Mouse (Mus musculus) left cerebral cortex, adult 8-10 months (tissue): ENCODE results near the gene Mroh3. TPM values are rescaled to one million over a fixed set of nuclear protein-coding genes. Genes with fewer than 3 reads are reported as not detected.

Experiments
- DNase-seq, 2 experiments: peaks; one replicate each; pipeline ENCODE4 v3.0.0; 2022; ENCODE audit warnings: low spot score in 2 of 2
- total RNA-seq, 4 experiments: library from RNA; stranded (reverse); gene quantifications; 2 replicates each; pipeline ENCODE4 v1.2.4; 2022

Mroh3 gene
- total RNA-seq, 4 experiments from 2014 or later = 0.37 to 1.2 (median 0.56) TPM

DNA sequence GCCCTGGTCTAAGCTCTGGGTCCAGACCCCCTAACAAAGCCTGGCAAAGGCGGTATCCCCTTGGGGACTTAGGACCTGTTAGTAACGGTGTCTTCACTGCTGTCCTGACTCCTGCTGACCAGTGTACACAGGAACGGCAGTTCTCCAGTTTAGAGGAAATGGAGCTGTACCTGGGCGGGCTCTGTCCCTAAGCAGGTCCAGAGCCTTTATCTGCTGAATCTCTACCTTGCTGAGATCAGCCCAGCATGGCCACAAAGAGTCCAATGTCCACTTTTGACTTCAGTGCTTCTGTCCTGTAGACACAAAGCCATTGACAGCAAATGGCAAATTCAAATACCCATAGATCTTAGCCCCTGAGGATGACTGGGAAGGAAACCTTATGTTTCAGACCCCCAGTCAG, 55.7 kb downstream of the Mroh3 start:
- DNase-seq = no peak

- DNase-seq = no peak
These were observed 56.3 kb downstream of the Mroh3 start for GRCm38 (mm10) chr1:136156304-136156703.

DNA sequence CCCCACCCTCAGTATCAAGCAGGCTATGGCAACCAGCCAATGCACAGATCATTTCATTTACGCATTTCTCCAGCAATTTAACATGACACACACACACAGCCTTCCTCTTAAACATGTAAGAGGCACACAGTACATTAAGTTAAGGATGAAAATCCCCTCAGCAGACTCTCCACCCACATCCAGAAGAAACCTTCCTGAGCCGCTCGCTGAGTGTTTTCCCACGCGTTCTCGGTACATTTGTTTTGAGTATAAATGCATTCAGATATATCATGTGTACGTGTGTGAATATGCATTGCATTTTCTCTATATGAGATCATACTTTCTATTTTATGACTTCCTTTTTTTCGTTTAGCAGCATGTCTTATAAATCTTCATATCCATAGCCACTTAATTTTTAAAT, 61.3 kb downstream of the Mroh3 start:
- no peak for DNase-seq

DNA sequence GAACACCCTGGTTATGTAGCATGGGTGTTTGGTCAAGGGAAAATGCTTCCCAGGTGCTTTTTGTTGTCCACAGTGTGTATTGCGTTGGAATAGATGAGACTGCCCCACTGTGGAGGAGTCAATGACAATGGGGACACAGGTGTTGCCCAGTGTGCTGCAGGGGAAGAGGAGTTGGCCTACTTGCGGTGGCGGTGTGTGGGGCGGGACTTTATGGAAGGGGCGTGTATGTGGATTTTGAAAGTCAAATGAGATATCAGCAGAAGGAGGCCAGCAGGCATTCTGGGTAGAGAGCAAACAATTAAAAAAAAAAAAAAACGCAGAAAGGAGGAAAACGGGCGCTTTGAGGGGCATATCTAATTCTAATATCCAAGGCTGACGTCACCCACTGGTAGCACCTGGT, 62.9 kb downstream of the Mroh3 start:
- no peak for DNase-seq

DNA sequence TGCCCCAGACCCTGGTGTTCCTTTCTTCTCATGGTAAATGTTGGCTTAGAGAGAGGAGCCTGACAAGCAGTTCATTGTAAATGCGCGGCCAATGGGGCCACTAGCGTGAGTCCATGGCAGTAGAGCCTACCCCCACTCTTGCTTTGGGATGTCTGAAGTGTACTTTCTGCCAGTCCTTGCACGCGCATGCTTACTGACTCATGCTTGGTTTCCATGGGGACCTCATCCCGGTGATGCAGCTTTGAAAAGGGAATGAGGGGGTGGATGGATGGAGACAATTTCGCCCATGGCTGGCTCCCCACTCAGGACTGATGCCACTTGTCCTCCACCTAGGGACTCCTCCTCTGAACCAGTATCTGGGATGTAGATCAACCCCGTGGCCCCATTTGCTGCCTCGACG, 69.1 kb downstream of the Mroh3 start:
- DNase-seq = peak in 1 of 2 experiments; percentile 87

DNA sequence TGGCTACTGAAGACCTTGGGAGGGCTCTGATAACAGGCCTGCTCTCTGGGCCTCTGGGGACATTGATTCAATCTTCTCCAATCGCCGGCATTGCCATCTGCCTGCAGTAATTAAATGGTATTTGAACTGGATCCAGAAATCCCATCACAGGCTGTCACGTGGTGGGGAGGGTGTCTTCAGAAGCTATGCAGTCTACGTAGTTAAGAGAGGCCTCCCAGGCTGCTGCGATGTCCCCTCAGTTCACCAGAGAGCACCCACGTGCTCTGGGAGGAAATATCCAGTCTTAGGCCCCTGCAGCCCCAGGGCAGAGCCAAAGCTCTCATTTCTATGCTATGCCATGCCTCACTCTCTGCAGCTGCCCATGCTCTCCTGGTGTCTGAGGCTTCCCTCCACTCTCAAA, 70.3 kb downstream of the Mroh3 start:
- DNase-seq = peak in 1 of 2 experiments; percentile 83

- peak in 1 of 2 experiments; percentile 75 for DNase-seq
These were observed 71.3 kb downstream of the Mroh3 start for GRCm38 (mm10) chr1:136141176-136141950.

GRCm38 (mm10) chr1:136139990-136140640, 72.5 kb downstream of the Mroh3 start:
- peak; percentile 77 to 92 for DNase-seq

DNA sequence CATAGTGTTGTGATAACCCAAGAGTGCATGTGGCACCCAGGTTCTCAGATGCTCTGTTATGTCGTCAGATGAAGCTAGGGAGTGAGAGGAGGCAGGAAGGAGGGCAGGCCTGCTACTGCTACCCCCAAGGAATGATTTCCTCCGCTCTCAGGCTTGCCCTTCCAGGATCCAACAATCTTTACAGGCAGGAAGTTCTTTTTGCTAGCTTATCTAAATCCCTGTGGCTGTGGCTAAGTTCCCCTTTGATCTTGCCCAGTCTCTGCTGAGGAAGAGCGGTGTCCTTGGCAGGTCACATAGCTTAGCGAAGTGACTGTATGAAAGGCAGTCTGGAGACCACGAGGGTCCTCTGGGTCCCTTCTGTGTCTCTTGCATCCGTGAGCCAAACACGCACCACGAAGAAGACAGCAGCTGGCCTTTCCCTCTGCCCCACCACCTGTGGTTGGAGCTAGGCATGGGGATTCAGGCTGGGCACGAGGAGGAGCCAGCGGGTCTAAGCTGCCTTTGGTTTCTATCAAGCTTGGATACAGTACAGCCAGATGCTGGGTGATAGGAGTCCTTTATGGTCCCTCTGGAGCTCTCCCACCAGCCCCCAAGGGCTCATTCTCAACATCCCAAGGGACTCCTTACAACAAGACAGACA, 74.3 kb downstream of the Mroh3 start:
- no peak for DNase-seq

DNA sequence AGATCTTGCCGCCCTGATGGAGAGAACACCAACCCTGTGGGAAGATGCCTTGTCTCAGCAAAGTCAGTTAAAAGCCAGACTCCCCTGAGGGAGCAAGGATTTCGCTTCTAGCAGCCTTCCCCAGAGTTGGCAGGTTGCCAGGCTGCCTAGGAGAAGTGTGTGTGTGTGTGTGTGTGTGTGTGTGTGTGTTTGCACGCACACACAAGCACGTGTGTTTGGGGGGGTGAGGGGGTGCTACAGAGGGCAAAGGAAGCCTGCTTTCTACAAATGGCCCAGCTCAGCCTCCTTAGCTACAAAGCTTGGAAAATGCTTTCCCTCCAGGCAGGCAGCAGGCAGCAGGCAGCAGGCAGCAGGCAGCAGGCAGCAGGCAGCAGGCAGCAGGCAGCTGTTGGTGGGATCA, 75.1 kb downstream of the Mroh3 start:
- no peak for DNase-seq

GRCm38 (mm10) chr1:136137071-136137531, 75.5 kb downstream of the Mroh3 start:
- DNase-seq = no peak

DNA sequence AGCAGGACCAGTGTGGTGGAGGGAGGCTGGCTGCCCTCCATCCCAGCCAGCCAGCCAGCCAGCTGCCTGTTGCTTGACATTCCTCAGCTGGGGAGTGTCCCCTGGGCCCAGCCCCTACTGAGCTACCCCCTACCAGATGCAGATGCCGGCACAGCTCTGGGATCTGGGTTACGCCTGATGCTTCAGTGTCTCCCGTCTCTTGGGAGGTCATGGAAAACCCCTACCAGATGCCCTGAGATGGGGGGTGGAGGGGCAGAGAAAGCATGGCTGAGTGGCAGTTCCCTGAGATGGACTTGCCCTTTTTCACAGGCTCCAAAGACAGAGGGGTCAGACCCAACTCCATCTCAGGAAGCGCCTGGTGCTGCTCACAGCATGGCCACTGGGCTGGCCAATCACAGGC, 76.1 kb downstream of the Mroh3 start:
- no peak for DNase-seq

- DNase-seq = no peak
These were observed 76.7 kb downstream of the Mroh3 start for GRCm38 (mm10) chr1:136135777-136136444.

DNA sequence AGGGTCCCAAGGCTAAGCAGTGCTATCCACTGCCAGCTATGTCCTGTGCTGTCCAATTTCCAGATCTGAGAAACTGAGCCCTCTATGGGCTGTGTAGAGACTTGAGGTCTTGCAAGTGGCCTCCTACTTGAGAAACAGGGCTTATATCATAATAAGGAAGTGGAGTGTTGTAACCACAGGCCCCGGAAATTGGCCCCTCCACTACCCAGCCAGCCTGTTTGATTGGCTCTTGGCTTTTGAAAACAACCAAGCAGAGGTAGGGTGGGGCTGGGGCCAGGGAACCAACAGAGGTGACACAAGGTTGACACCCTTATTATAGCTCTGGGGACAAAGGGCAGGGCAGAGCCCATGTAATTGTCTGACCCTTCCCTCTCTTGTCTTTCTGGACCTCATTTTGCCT, 77.6 kb downstream of the Mroh3 start:
- DNase-seq = no peak

GRCm38 (mm10) chr1:136134547-136134946, 78.1 kb downstream of the Mroh3 start:
- no peak for DNase-seq

GRCm38 (mm10) chr1:136133570-136134240, 78.9 kb downstream of the Mroh3 start:
- DNase-seq = peak in 1 of 2 experiments; percentile 81

DNA sequence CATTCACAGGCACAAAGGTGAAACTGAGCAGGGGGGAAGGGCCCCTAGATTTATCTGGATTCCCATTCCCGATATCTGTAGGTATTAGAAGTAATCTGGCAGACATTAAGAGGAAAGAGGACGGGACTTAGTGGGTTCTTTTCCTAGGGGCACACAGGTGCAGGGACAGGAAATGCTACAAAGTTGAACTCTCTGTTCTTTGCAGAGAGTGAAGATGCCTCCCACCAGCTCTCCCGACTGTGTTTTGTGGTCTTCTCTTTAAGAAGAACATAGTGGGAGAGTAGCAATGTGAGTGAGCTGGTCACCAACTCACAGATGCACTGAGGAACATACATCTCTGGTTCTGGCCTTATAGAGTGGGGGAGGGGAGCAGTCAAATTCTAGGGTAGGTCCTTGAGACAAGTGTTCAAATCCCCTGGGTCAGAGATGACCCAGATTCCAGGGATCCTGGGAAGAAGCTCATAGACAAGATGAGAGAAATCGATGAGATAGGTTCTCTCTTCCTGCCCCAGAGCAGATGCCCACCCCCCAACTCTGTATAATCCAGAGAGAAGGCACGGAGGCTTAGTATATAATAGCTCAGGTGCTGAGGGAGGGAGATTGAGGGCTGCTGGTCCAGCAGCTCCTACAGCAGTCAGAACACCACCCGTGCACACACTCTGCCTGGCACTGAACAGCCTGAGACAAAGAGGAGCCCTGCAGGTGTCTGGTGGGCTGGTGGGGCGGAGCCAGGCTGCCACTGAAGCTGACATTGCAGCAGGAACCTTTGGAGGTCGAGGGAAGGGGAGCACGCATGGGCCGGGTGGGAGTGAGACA, 80.0 kb downstream of the Mroh3 start:
- no peak for DNase-seq
